Mouse (Mus musculus) erythroblast, embryonic 14.5 days (primary cell): ENCODE results near the gene Eif4enif1.
"Not testable (repeated sequence)": the region's sequence is repeated elsewhere in the genome, so short reads cannot be mapped to it uniquely, and the experiment has no call there.

Experiments
- GATA1 ChIP-seq: IDR thresholded peaks from 2 replicates; pipeline ENCODE4 v1.6.1; 2012; ENCODE audit warnings: low read length, inconsistent platforms, mixed read lengths
- TAL1 ChIP-seq: IDR thresholded peaks from 3 replicates; pipeline ENCODE4 v1.6.1; 2012; ENCODE audit warnings: low read length, inconsistent platforms, mixed read lengths

DNA sequence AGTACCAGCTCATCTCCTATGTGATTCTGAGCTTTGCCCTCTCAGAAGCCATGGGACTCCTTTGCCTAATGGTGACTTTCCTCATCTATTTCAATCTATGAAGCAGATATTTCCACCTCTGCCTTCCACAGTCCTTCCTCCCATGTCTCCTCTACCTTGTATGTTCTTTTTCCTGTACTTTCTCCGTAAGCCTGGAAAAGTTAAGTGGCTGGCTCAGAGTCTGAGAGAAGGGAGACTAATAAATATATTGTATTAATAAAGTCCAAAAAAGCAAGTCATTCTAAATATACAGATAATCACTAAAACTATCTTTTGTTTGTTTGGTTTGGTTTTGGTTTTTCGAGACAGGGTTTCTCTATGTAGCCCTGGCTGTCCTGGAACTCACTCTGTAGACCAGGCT lies 39.1 kb upstream of the Eif4enif1 start:
- TF ChIP-seq GATA1, TAL1: not testable (repeated sequence)
